Mouse (Mus musculus): ENCODE data around the gene Slc9a3r1.

Gene Slc9a3r1

GRCm38 (mm10) chr11:115162832-115163480 lies at the start of gene Slc9a3r1:
Gene Slc9a3r1 (plus strand): TSS chr11:115163341.
- under 1% methylated on average over 47 of the region's 47 CpGs for WGBS

GRCm38 (mm10) chr11:115119409-115119808 lies 43.7 kb upstream of the Slc9a3r1 start:
- 75% methylated on average over 9 of the region's 9 CpGs for WGBS

- WGBS = 78% methylated on average over 4 of the region's 4 CpGs
Observed at GRCm38 (mm10) chr11:115128483-115128882, 34.7 kb upstream of the Slc9a3r1 start.

- 88% methylated on average over 13 of the region's 13 CpGs for WGBS
Observed at GRCm38 (mm10) chr11:115129508-115130126, 33.5 kb upstream of the Slc9a3r1 start.

- 81% methylated on average over 8 of the region's 8 CpGs for WGBS
Observed at GRCm38 (mm10) chr11:115131768-115132381, 31.3 kb upstream of the Slc9a3r1 start.

- WGBS = 79% methylated on average over 8 of the region's 8 CpGs
Observed at GRCm38 (mm10) chr11:115133800-115134199, 29.3 kb upstream of the Slc9a3r1 start, which contains the start of gene Cd300lf. Gene Cd300lf (minus strand): TSS chr11:115133992.

- WGBS = 81% methylated on average over 5 of the region's 5 CpGs
Observed at GRCm38 (mm10) chr11:115138597-115139262, 24.4 kb upstream of the Slc9a3r1 start.

GRCm38 (mm10) chr11:115141970-115142369 lies 21.2 kb upstream of the Slc9a3r1 start:
- 87% methylated on average over 2 of the region's 2 CpGs for whole genome bisulfite sequencing

GRCm38 (mm10) chr11:115147813-115148212 lies 15.3 kb upstream of the Slc9a3r1 start:
- 77% methylated on average over 4 of the region's 4 CpGs for WGBS

- 86% methylated on average over 6 of the region's 6 CpGs for WGBS
Observed at GRCm38 (mm10) chr11:115150741-115151254, 12.3 kb upstream of the Slc9a3r1 start.

- 36% methylated on average over 15 of the region's 15 CpGs for WGBS
Observed at GRCm38 (mm10) chr11:115151755-115152429, 11.2 kb upstream of the Slc9a3r1 start.

- 89% methylated on average over 9 of the region's 9 CpGs for WGBS
Observed at GRCm38 (mm10) chr11:115153088-115153487, 10.1 kb upstream of the Slc9a3r1 start.

- 4% methylated on average over 35 of the region's 35 CpGs for WGBS
Observed at GRCm38 (mm10) chr11:115153699-115154292, 9.3 kb upstream of the Slc9a3r1 start.

GRCm38 (mm10) chr11:115155053-115155634 lies 8.0 kb upstream of the Slc9a3r1 start:
- 51% methylated on average over 5 of the region's 5 CpGs for WGBS

- WGBS = 56% methylated on average over 12 of the region's 12 CpGs
Observed at GRCm38 (mm10) chr11:115157933-115158719, 5.0 kb upstream of the Slc9a3r1 start.

GRCm38 (mm10) chr11:115160016-115160797 lies 2.9 kb upstream of the Slc9a3r1 start:
- WGBS = 66% methylated on average over 11 of the region's 11 CpGs

- 46% methylated on average over 10 of the region's 10 CpGs for WGBS
Observed at GRCm38 (mm10) chr11:115160883-115161577, 2.1 kb upstream of the Slc9a3r1 start.

GRCm38 (mm10) chr11:115161578-115162204 lies 1.4 kb upstream of the Slc9a3r1 start:
- 72% methylated on average over 9 of the region's 9 CpGs for WGBS
